Mouse (Mus musculus): ENCODE results near the gene Phf21b.

Gene Phf21b

DNA sequence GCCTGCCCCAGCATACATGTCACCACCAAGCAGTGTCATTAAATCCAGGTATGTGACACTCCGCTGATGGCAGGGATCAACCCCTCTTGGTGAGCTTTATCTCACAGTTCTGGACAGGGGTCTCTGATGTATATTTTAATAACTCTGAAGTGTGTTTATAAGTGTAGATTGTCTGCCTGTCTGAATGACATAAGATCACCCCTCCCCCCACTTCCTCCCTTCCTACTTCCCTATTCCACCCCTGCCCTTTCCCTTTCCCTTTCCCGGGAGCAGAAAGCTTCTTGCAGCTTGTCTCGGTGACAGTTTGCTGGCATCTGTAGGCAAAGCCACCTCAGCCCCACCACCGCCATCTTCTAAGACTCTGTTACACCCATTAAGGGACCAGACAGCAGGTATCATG, 11.0 kb downstream of the Phf21b start:
- DNase-seq: no peak

DNA sequence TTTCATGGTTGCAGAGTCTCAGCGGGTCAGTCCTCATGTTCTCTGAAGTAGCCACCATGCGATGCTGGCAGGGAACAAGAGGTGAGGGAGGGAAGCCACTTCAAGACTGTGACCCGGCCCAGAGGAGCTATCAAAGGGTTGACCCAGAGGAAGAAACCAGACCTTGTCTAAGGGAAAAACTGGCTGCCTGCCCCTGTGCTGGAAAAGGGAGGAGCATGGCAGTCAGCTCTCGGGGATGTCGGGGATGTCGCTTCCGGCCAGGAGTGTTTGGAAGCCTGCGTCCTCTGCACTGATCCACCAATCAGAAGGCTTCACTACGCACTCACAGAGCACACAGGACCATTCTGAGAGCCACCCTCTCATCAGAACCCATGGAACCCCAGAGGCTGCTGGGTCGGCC, 12.8 kb downstream of the Phf21b start:
- no peak for DNase-seq

DNA sequence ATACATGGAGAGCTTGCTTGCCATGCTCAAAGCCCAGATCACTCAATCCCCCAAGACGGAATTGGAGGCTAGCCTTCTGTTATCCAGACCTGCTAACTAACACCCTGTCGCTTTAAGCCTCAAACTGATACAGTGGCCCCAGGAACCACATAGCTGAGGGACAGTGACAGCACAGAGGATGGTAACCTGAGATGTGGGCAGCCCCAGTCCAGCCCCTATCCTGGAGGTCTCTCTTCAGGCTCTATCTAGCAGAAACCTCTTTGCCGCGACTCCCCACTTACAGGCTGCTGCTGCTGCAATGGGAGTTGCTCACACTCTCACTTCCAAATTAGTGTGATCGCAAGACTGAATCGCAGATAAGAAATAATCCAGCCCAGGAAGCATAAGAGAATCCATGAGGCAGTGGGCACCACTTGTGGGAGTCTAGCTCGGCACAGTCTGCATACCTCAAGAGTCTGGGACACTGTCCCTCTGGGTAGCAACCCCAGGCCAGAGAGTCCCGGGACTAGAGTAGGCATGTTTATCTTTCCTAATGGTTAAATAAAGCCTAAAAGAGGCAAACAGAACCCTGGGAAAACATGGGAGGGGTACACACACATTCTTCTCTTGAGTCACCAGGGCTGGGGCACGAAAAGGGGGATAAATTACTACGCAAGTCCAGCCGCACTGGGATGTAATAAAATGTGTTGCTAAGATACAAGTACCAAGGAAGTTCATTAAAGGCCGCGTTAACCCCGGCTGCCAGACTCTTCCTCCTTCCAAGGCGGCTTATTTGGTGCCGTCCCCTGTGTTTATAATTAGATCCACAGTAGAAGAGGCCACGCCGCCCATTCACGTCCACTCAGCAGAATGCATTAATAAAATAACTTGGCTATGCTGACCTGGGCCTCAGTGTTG, 13.7 kb downstream of the Phf21b start:
- no peak for DNase-seq

DNA sequence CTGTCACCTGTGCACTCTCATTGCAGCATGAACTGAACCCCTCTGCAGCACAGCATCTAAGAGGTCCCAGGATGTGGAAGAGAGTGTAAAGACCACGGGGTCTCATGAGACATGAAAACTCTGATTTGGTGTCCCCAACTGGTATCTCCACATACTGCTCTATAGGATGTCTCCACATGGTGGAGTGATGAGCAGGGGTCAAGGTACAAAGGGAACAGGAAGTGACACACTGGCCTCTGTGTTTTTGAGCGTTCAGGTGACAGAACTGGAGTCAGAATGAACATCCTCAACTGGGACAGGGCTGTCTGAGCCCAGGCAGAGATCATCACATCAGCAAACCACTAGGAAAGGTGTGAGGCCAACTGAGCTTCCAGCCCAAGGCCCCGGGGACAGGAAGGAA, 15.3 kb downstream of the Phf21b start:
- DNase-seq: no peak

DNA sequence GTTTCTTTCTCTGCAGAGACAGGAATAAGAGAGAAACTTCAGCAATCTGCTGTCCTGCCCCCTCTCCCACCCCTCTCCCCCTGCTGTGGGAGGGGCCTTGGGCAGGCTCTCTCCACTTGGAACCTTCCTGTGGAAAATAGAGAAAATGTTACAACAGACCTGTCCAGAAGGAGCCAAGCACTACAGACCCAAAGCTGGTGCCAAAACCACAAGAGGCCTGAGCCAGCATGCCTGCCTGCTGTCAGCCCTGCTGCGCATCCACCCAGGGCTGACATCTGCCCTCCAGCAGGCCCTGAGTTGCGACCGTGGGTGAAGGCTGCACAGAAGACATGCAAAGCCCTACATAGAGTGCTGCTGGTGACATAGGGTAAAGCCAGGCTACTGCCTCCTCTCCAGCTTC, 16.3 kb downstream of the Phf21b start:
- no peak for DNase-seq

DNA sequence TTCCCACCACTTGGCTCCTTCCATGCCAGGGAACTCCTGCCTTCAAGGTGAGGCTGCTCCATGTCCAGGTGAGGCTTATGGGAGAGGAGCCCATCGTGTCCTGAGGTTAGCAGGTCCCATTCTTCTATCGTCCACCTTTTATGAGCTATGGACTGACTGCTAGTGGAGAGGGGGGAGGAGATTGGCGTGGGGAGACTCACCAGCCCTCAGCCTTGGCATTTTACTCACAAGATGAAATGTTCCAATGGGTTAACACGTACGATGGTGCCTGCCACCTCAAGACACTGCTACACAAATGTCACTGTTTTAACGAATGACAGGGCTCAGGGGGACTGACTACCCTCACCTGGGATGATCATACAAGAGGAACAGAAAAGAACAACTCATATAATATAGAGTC, 18.0 kb downstream of the Phf21b start:
- no peak for DNase-seq

DNA sequence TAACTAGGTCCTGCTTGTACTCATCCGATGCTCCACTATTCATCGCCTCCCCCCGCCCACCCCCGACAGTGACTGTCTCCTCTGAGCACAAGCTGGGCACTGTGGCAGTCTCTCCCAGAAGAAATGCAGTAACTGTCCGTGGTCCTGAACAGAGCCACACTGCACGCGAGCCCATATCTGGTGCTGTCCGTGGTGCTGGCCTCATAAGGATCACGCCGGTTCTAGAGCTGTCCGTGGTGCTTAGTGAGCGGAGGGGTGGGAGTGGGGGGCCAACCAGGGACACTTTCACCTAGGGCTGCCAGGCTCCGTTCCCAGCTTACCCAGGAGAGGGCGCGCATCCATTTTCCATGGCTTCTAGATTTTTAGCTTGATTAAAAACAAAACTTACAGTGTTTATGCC, 26.4 kb downstream of the Phf21b start:
- DNase-seq: peak; percentile 80

DNA sequence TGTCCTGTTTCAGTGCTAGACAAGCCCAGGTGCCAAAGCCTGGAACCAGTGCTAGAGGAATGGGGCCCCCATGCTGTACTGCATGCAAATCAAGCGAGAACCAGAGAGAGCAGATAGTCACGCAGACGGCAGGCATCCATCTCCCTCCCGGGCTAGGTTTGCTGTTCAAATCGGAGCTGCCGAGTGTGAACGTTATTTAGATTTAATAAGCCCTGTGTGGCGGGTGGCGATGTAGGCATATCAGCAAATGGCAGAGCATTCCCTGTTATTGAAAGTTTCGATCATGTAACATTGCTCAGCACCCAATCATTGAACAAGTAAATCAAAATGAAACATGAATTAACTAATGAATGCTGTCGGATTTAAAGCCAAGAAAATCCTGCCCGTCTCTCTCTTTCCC, 27.2 kb downstream of the Phf21b start:
- no peak for DNase-seq

DNA sequence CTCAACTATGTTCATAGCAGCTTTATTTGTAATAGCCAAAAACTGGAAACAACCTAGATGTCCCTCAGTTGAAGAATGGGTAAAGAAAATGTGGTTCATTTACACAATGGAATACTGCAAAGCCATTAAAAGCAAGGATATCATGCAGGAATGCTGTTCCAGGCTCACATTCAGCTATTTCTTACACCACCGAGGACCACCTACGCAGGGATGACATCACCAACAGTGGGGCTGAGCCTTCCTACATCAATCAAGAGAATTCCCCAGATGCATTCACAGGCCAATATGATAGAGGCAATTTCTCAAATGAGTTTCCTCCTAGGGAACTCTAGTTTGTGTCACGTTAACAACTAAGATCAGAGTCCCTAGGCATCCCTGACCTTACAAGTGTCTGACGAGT, 32.8 kb downstream of the Phf21b start:
- no peak for DNase-seq

DNA sequence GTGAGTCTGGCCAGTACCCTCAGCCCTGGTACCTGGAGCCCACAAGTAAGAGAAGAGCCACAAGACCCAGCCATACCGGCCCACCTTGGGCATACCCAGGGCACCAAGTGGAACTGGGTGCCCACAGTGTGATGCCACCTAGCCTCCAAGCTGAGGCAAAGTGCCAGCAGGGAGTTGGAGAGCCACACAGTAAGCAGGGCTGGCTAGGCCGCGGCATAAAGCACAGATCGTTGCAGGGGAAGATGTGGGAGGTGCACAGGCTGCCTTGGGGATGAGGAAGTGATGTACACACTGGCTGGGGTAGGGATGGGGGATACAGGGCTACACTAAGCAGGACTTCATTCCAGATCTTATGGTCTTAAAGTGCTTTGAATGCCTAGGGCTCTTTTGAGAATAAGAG, 35.0 kb downstream of the Phf21b start:
- DNase-seq: no peak

DNA sequence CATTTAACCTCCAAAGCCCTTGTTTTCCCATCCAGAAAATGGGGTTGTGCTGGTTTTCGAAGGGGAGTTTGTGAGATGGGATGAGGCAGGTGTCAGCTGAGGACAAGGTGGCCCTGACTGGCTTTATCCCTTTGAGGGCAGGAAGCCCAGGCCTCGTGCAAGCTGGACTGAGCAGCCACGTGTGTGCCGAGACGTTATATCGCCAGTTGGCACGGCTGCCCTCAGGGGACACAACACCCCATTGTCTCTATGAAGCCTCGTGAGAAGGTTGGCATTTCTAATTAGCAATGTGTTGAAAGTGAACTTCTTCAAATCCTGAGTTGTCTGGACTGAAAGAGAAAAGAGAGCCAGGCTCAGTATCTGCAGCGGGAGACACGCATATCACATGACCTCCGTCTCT, 37.6 kb downstream of the Phf21b start:
- DNase-seq: no peak

DNA sequence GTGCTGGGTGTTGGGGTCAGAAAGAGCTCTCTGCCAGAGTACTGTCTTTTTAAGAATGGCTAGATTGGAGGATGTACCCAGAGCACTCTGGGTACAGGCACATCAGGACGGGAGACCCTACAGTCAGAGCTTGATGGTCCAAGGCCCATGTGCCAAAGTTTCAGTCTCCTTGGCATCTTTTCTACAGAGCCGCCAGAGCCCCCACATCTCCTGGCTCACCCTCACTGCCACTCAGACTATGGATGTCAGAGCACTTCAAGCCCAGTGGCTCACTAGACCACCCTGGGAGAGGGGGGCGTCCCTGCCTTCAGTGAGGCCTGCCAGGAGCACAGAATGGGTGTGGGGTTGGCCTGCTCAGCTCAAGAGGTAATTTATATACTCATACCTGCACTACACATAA, 38.3 kb downstream of the Phf21b start:
- no peak for DNase-seq

DNA sequence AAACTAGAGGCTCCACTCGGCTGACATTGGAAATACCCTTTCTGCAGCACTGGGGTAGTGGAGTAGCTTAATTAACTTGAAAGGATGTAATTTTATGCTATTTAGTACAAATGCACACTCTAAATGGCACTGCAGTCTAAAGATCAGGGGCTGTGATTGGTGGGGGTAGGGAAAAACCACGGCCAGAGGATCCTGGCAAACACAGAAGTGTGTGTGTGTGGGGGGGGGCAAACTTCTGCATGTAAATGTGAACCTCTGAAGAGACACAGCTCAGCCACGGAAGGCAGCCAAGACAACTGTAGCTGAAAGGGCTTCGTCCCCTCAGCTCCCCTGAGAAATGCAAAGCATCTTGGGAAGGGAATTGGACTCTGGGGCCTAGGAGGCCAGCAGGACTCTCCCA, 40.7 kb downstream of the Phf21b start:
- no peak for DNase-seq

DNA sequence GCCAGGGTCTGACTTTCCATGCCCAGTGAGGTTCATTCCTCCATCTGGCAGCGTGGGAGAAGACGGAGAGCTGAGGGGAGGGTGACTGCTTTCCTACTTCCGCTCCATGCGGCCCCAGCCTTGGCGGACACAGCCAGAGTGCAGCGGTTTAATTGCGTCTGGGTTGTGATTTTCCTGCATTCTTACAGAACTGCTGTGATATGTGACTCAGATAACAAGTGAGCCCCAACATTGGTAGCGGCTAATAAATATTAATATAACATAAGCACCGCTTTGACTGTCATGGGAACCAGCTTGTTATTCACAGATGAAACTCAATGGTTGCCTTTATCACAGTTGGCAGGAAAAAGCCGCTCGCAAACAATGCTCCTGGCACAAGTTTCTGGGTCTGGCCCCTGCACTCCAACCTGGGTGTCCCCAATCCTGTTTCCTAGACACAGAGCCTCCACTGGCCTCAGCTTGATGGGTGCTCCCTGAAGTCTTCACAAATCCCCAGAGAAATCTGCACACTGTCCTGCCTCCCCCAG, 43.0 kb downstream of the Phf21b start:
- DNase-seq: no peak

DNA sequence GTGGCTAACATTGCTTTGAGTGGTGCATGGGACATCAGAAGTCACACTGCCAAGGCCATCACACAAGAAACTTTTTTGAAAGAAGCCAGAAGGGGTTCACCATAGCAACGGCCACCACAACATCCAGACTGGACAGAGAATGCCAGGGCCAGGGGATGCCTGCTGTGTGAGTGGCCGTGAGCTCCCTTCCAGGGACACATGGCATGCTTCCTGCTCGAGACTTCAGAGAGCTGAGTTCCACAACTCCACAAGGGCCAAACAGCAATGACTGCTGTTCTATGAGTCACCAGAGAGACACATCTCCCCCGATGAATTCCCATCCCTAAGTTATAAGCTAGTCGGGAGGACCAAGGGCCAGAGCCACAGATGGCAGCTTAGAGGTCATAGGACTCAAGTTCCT, 44.7 kb downstream of the Phf21b start:
- no peak for DNase-seq

DNA sequence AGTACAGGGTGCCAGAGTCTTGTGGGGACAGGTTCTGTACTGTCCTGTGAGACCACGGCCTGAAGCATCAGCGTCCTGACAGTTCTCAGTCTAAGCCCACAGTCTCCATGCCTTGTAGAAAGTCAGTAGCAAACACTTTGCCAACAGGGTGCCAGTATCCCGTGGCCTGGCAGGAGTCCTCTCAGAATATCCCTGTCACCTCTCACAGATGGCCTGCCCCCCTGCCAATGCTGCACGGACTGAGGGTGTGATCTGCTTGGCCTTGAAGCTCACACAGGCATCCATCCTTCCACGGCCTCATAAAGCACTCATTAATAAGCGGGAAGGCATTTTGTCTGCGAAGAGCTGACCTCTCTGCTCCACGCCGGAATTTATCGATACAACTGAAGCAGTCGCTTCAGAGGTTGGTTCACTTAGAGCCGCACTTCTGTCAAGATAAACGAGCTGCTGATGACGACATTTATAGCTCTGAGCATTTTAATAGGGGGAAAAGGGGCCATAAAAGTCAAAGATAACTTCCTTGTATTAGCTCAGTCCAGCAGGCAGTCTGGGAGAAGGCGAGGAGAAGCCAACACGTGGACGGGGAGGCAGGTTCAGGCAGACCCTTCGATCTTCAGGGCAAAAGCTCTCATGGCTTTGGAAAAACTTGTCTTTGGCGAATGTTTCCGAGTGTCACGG, 46.4 kb downstream of the Phf21b start:
- DNase-seq: no peak

DNA sequence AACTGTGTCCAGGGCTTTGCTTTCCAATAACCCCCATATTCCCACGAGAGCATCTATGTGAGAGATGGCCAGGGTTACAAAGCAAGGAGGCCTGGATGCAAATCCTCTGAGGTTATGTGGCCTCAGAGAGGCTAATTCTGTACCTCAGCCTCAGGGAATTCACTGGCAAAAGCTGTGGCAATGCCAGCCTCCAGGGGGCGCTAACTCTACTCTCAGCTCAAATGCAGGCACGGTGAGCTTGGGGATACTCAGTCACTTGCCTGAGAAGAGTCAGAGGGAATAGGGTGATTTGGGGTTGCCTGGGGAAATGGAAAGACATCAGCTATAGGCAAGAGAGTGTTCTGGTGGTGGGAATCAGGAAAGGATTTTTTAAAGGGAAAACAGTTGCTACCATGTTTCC, 52.2 kb downstream of the Phf21b start:
- peak; percentile 36 for DNase-seq

DNA sequence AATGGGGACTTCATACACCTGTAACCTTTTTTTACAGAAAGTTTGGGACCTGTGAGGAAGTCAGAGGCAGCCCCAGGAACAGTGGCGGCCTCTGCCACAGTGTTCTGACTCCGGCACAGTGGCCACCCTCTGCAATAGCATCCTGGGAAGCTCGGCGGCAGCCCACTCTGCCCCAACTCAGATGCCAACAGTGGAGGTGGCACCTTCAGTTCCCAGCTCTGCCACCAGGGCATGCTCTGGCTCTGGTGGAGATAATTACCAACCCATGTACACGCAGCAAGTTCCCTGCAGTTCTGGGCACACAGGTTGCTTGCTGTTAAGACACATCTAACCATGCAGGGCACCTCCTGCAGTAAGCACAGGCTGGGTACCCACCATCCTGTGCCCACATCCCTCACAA, 55.7 kb downstream of the Phf21b start:
- no peak for DNase-seq

DNA sequence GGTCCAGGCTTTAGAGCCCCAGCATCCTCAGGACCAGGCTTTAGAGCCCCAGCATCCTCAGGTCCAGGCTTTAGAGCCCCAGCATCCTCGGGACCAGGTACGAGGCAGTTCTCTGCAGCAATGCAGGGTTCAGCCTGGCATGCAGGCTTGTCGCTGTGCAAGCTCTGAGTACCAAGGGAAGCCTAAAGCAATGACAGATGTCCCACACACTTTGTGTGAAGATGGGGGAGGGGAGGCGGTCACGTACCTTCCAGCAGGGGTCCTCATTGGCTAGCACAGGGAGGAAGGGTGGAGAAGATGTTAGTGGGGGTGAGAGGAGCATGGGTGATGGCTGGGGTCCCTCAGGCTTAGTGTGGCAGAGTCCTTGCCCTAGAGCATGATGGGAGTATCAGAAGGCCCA, 62.2 kb downstream of the Phf21b start:
- DNase-seq: no peak

DNA sequence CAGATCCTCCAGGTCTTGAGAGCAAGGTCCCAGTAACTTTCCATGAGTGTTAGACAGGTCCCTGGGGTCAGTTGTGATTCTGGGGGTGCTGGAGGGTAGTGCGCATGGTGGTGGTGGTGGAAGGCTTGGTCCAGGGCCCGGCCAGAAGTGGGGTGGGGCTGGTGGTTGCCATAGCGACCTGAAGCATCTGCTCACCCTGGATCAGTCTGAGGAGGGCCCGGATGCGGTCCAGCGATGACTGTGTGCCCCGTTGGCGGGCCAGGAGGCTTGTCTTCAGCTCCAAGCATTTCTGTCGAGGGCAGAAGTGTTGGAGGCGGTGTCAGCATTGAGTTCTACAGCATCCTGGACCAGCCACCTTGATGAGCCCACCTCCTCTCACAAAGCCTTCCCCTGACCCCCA, 68.7 kb downstream of the Phf21b start:
- no peak for DNase-seq

DNA sequence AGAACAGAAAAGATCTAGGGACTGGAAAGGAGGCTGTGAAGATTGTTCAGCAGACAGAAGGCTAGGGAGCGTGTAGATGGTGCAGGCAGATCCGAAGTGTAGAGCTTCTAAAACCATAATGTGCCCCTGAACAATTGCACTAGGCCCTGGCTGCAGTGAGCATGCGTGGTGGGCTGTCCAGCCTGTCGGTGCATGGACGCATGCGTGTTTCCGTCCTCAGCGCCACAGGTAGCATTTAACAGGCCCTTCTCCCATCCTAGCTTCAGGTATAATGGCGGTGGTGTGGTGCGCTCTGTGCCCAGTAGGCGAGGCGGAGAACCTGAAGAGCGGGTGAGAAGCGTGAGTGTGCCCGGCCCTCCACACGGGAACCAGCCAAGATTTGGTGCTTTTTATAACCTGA, 71.0 kb downstream of the Phf21b start:
- DNase-seq: no peak

DNA sequence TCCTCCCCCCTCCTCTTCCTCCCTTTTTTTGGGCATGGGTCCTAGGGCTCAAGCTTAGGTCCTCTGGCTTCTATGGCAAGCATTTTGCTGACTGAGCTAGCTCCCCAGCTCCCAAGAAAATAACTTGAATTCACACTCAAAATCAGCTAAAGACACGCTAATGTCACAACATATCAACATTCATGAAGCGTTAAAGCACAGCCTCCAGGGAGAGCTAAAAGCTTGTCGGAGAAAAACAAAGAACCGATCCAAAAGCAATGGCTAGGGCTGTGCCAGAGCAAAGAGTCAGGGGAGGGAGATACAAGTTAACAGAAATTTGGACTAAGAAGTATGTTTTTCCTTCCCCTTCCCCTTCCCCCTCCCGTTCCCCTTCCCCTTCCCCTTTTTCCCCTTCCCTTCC, 77.3 kb downstream of the Phf21b start:
- no peak for DNase-seq

DNA sequence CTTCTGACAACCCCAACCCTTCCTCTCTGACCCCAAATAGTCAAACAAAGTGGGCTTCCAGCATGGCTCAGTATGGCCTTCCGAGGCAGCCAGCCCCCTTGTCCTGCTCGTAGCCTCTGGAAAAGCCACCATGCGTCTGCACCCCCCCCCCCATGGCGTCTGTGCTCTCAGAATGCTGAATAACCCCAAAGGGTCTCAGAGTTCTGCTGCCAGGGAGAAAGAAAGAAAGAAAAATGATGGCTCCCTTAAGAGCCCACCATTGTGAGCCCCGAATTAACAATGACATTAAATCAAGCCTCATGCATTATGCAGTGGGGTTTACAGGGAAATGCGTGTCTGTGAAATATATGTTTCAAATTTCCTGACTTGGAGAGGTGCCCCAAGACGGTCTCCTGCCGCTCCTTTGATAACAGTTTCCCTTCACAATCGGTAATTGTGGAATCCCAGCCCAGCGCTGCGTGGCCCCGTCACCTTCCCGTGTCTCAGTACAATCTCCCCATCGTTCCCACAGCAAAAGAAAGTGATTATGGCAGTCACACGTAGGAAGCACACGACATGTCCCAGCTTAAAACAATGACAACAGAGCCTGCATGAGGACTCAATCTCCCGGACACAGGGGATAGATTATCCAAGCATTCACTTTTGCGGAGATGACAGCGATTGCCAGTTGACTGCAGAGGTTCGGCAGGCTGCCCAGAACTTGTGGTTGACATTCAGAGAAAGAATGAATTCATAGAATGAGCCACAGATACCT, 80.3 kb downstream of the Phf21b start:
- no peak for DNase-seq
